Mouse (Mus musculus): ENCODE results near the gene Rassf2.

The Rassf2 gene

DNA sequence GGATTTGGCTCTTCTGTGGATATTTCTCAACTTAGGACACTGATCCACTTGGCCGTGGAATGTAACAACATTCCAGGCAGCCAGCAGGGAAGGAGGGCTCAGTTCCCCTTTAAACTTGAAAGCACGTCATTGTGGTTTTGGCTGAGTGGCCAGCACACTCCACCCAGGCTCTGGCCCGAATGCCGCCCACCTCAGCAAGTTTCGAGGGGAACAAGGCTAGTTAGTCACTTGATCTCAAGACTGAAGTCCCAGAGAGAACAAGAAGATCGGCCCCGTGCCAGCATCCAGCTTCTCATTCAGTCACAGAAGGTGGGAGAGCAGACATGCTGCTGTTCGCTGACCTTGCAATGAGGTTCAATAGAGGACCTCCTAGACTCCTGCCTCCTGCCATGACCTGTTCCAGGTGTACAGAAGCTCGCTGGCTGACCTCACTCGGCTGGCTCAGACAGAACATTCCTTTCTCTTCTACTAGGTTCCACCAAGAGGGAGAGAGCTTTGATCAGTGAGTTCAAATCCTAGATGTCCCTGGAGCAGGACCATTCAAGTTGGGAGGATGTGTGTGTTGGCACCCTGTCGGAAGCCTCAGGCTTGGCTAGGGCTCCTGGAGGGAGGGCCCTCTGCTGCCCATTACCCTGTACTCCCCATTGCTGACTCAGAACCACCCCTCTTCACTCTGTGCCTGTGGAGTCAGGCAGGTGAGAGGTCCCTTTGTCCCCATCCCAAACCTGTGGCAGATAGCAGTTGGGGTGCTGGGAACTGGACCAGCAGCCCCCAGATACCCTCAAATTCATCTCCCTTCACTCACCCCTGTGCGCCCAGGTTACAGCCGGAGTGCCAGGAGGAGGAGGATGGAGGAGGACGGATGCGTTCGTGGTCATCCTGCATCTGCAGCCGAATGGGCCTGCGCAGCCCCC lies 23.2 kb downstream of the Rassf2 start:
- no peak for DNase-seq (ENCODE audit: extremely low read depth, low read depth, low spot score)

DNA sequence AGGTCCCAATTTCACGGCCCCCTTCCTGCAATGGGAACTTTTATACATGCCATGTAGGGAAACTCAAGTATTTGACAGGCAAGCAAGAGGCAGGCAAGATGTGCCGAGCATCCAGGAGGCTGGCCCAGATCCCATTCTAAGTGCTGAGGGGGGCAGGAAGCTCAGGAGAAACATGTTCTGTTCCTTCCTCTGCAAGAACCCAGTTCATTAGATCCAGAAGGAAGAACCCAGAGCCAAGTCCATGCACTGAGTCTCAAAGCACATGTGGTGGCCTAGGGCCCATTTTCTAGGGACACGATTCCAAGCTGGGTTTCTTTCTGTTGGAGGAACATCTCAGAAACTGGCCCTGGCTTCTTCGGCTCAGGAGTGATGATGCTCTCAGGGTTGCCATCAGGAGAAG lies 24.6 kb downstream of the Rassf2 start:
- no peak for DNase-seq (ENCODE audit: extremely low read depth, low read depth, low spot score)

GRCm38 (mm10) chr2:132004495-132005136 lies 25.4 kb downstream of the Rassf2 start:
- DNase-seq (ENCODE audit: extremely low read depth, low read depth, low spot score), result no peak

- no peak for DNase-seq (ENCODE audit: extremely low read depth, low read depth, low spot score)
These were observed 26.1 kb downstream of the Rassf2 start for GRCm38 (mm10) chr2:132003916-132004315.

GRCm38 (mm10) chr2:132001696-132002334 lies 28.2 kb downstream of the Rassf2 start:
- no peak for DNase-seq (ENCODE audit: extremely low read depth, low read depth, low spot score)

DNA sequence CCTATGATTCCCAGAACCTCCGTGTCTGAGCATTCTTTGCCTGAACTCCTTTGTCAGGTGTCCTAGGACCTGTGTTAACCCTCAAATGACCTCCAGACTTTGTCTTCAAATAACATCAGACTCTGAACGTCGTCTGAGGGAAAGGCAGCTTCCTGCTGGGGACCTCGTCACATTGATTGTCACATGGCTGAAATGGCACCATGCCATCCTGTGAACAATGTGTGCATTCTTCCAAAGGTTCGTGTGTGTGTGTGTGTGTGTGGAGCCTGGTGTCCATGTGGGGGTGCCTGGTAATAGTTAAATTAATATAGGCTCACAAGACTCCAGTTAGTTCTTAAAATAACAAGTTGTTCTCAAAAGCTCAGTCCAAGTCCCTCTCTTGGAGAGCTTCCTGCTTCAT lies 32.7 kb downstream of the Rassf2 start:
- no peak for DNase-seq (ENCODE audit: extremely low read depth, low read depth, low spot score)

- no peak for DNase-seq (ENCODE audit: extremely low read depth, low read depth, low spot score)
These were observed 33.7 kb downstream of the Rassf2 start for GRCm38 (mm10) chr2:131996369-131996768.

- DNase-seq (ENCODE audit: extremely low read depth, low read depth, low spot score), result no peak
These were observed 34.3 kb downstream of the Rassf2 start for GRCm38 (mm10) chr2:131995742-131996141.

GRCm38 (mm10) chr2:131994971-131995370 lies 35.1 kb downstream of the Rassf2 start:
- no peak for DNase-seq (ENCODE audit: extremely low read depth, low read depth, low spot score)

- no peak for DNase-seq (ENCODE audit: extremely low read depth, low read depth, low spot score)
These were observed 36.4 kb downstream of the Rassf2 start for GRCm38 (mm10) chr2:131993563-131994088.

DNA sequence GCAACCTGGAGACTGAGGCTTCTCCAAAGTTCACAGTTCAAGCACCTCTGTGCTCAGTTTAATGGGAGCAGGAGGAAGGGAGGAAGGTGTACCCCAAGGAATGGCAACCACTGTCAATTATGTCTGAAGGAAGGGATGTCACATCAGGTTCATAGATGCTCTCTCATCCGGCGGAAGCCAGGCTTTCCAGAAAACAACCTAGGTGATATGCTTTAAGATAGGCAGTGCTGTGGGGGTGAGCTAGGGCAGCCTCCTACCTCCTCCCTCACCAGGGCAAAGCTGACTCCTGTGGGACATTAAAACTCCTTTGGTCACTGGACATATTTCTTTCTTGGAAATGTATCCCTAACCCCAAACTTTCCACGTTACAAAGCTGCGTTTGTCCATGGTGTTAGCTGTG lies 36.9 kb downstream of the Rassf2 start:
- no peak for DNase-seq (ENCODE audit: extremely low read depth, low read depth, low spot score)

- no peak for DNase-seq (ENCODE audit: extremely low read depth, low read depth, low spot score)
These were observed 37.6 kb downstream of the Rassf2 start for GRCm38 (mm10) chr2:131992487-131992886.

- DNase-seq (ENCODE audit: extremely low read depth, low read depth, low spot score), result no peak
These were observed 41.5 kb downstream of the Rassf2 start for GRCm38 (mm10) chr2:131988550-131988949.

GRCm38 (mm10) chr2:131987950-131988349 lies 42.1 kb downstream of the Rassf2 start:
- no peak for DNase-seq (ENCODE audit: extremely low read depth, low read depth, low spot score)

- no peak for DNase-seq (ENCODE audit: extremely low read depth, low read depth, low spot score)
These were observed 47.4 kb downstream of the Rassf2 start for GRCm38 (mm10) chr2:131982546-131983196.

DNA sequence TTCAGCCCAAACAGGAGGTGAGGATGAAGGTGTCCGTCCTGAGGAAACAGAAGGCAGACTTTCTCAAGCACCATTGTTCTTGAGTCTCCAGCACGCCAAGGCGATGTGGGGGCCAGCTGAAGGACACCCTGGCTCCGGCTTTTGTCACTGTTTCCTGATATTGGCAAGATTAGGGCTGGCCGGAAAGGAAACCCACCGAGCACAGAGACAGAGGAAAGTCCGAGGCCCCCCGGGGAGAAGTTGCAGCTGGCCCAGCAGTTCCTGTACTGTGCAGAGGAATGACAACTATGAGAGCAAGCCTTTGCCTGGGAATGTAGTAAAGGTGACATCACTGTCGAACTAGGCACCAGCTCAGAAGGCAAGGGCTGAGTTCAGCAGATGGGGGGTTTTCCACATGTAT lies 49.2 kb downstream of the Rassf2 start:
- no peak for DNase-seq (ENCODE audit: extremely low read depth, low read depth, low spot score)

DNA sequence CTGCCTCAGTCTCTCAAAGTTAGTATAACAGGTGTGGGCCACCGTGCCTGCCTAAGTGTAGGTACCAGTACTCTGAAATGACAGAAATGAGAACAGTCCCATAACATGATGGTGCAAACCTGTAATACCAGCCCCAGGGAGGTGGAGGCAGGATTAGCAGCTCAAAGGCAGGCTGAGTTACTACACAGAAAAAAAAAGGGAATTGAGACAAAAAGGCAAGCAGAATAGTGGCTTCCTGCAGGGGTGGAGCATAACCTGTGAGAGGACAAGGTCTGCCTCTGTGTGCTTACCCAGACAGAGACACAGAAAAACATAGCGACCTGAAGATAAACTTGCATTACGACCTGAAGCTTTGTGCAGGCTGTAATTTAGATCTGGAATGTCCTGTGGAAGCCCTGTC lies 53.4 kb downstream of the Rassf2 start:
- no peak for DNase-seq (ENCODE audit: extremely low read depth, low read depth, low spot score)

DNA sequence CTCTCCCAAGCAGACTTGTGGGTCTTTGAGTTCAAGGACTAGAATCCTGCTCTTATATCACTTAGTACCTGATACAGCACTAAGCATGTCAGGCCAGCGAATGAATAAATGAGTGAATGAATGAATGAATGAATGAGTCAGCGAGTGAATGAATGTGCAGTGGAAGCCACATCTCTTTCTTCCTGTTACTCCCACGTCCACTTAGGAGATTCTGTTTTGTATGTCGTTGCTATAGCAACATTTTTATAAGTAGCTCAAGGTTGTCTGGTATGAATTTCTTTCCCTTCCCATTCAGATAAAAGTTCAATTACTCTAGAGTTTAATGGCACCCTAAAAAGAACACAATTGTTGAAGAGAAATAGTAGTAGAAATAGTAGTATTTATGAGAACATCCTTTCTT lies 59.0 kb downstream of the Rassf2 start:
- DNase-seq (ENCODE audit: extremely low read depth, low read depth, low spot score), result no peak

- no peak for DNase-seq (ENCODE audit: extremely low read depth, low read depth, low spot score)
These were observed 59.5 kb downstream of the Rassf2 start for GRCm38 (mm10) chr2:131970597-131970996.

- no peak for DNase-seq (ENCODE audit: extremely low read depth, low read depth, low spot score)
These were observed 68.4 kb downstream of the Rassf2 start for GRCm38 (mm10) chr2:131961671-131962070.

DNA sequence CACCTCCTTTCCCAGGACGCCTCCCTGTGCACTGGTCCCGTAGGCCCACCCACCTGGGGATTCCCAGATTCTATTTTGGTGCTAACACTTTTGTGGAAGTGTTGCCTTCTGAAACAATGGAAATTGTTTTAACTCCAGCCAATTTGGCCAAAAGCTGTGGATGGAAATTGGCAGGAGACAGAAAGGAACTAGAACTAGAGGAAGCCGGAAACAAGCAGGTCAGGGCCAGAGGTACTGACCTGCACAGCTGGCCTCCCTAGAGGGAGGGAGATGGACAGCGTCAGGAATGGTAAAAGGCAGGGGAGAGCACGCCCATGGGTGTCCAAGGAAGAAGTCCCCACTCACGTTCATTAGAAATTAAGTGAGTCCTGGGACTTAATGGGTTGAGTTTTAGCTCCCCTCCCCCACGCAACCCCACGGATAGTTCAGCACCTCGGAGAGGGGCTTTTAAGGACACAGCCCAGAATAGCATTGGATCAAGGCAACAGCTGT lies 72.3 kb downstream of the Rassf2 start:
- no peak for DNase-seq (ENCODE audit: extremely low read depth, low read depth, low spot score)

Measured in fat pad, adult 2 months (tissue).